Comparison of ENCODE assay signal across 20 mouse cellular contexts in genomic region chr10:60096302-60096701, GRCm38 (mm10). TPM values are rescaled to one million over a fixed set of nuclear protein-coding genes. Genes with fewer than 3 reads are reported as not detected.
DNase-seq lines count a peak whose midpoint lies in the region; ATAC-seq and TF ChIP-seq lines count a peak whose summit lies in the region.
"Had no signal": no experiment of that assay in that cellular context is flagged by ENCODE, and none has a peak within 500 bp of the region (broad histone marks: within the 10 kb centered on the region; RNA-seq: fewer than 3 reads in every experiment).

No protein-coding gene starts in this region.

- H3K27ac ChIP-seq in kidney, embryonic 15.5 days = peak overlapping the region; percentile 79
- no peak overlapping the region for H3K27ac ChIP-seq in kidney, postnatal 0 days
- H3K27ac ChIP-seq in hindbrain, postnatal 0 days = no peak overlapping the region
- H3K27ac ChIP-seq: embryonic facial prominence, embryonic 10.5 days; embryonic facial prominence, embryonic 12.5 days; forebrain, embryonic 13.5 days; forebrain, embryonic 15.5 days had no signal

- H3K4me1 ChIP-seq in kidney, embryonic 15.5 days = peaks cover 50% of the 10 kb centered on the region
- 0 out of 2 replicates have a peak, but pooled peaks cover 3% of the 10 kb centered on the region for H3K4me1 ChIP-seq in kidney, postnatal 0 days (replicated peaks; ENCODE audit: insufficient read depth, low read length)
- no peaks in the 10 kb centered on the region; the same call in 1 of the 2 replicates for H3K4me1 ChIP-seq in hindbrain, postnatal 0 days (ENCODE audit: insufficient read depth, low read length)
- H3K4me1 ChIP-seq: embryonic facial prominence, embryonic 12.5 days; forebrain, embryonic 13.5 days; forebrain, embryonic 15.5 days had no signal

- 32% methylated on average over 1 of the region's 1 CpGs for WGBS in kidney, embryonic 15.5 days
- 25% methylated on average over 1 of the region's 1 CpGs for WGBS in kidney, postnatal 0 days
- 77% methylated on average over 1 of the region's 1 CpGs for WGBS in hindbrain, postnatal 0 days

- H3K27me3 ChIP-seq in kidney, embryonic 15.5 days = no peaks in the 10 kb centered on the region
- no peaks in the 10 kb centered on the region for H3K27me3 ChIP-seq in kidney, postnatal 0 days (ENCODE audit: insufficient read depth, low read length)
- H3K27me3 ChIP-seq in Patski = no peaks in the 10 kb centered on the region
- H3K27me3 ChIP-seq in hindbrain, postnatal 0 days (ENCODE audit: insufficient read depth, low read length) = no peaks in the 10 kb centered on the region
- H3K27me3 ChIP-seq: embryonic facial prominence, embryonic 12.5 days; forebrain, embryonic 13.5 days; forebrain, embryonic 15.5 days had no signal

- peaks cover 4% of the 10 kb centered on the region; the same call in 1 of the 2 replicates for H3K36me3 ChIP-seq in kidney, embryonic 15.5 days
- H3K36me3 ChIP-seq in kidney, postnatal 0 days (ENCODE audit: insufficient read depth, low read length) = no peaks in the 10 kb centered on the region
- H3K36me3 ChIP-seq in hindbrain, postnatal 0 days (ENCODE audit: insufficient read depth, low read length) = no peaks in the 10 kb centered on the region
- H3K36me3 ChIP-seq: embryonic facial prominence, embryonic 12.5 days; forebrain, embryonic 15.5 days had no signal

- H3K4me2 ChIP-seq in kidney, embryonic 15.5 days = no peak overlapping the region
- H3K4me2 ChIP-seq in kidney, postnatal 0 days (ENCODE audit: low read length) = no peak overlapping the region
- H3K4me2 ChIP-seq in hindbrain, postnatal 0 days (ENCODE audit: low read depth, low read length) = no peak overlapping the region
- H3K4me2 ChIP-seq: embryonic facial prominence, embryonic 12.5 days; forebrain, embryonic 13.5 days; forebrain, embryonic 15.5 days had no signal

- TF ChIP-seq CTCF in kidney, postnatal 0 days (IDR thresholded peaks at IDR 0.05; ENCODE audit: low read depth) = no peak
- no peak for TF ChIP-seq CTCF in Patski (IDR thresholded peaks at IDR 0.05)
- no peak for TF ChIP-seq CTCF in hindbrain, postnatal 0 days (IDR thresholded peaks at IDR 0.05; ENCODE audit: low read depth)

- CTCF ChIA-PET in Patski (lab: Charles Lee) = interaction anchor here (0.8 to 2.1 kb wide), 2 partner anchors 10 to 72 kb away, joined by 3 to 7 read pairs; no protein-coding TSS in a partner anchor

- no peak; the same call in 1 of the 2 replicates for ATAC-seq in kidney, embryonic 15.5 days (replicated peaks; ENCODE audit: low FRiP score)
- no peak for ATAC-seq in kidney, postnatal 0 days (replicated peaks; ENCODE audit: low FRiP score, low read depth)
- ATAC-seq in Patski = peak; percentile 31
- ATAC-seq in hindbrain, postnatal 0 days = no peak
- ATAC-seq: forebrain, embryonic 13.5 days; forebrain, embryonic 15.5 days; forebrain, postnatal 0 days had no signal

- no peaks in the 10 kb centered on the region for H3K9me3 ChIP-seq in kidney, embryonic 15.5 days (replicated peaks)
- H3K9me3 ChIP-seq in kidney, postnatal 0 days (replicated peaks; ENCODE audit: low read length) = no peaks in the 10 kb centered on the region
- H3K9me3 ChIP-seq in hindbrain, postnatal 0 days (ENCODE audit: low read length) = no peaks in the 10 kb centered on the region
- H3K9me3 ChIP-seq: embryonic facial prominence, embryonic 10.5 days; embryonic facial prominence, embryonic 12.5 days; forebrain, embryonic 13.5 days; forebrain, embryonic 15.5 days had no signal

- in situ Hi-C loops in Patski (cut with MboI; ENCODE audit: low pct_unique_long_range_greater_than_20kb) = no loop called here

- POLR2A ChIA-PET in Patski (lab: Charles Lee) = interaction anchor here (0.7 to 1.2 kb wide), 4 partner anchors 19 to 456 kb away, joined by 3 to 4 read pairs (median 3); no protein-coding TSS in a partner anchor

- H3K9ac ChIP-seq in kidney, embryonic 15.5 days = no peak overlapping the region
- H3K9ac ChIP-seq in kidney, postnatal 0 days (ENCODE audit: low read depth, low read length) = no peak overlapping the region
- no peak overlapping the region for H3K9ac ChIP-seq in hindbrain, postnatal 0 days (replicated peaks; ENCODE audit: low read length)
- H3K9ac ChIP-seq: embryonic facial prominence, embryonic 12.5 days; forebrain, embryonic 13.5 days; forebrain, embryonic 15.5 days; forebrain, postnatal 0 days had no signal

- H3K4me3 ChIP-seq in kidney, embryonic 15.5 days (replicated peaks) = no peak overlapping the region
- no peak overlapping the region for H3K4me3 ChIP-seq in kidney, postnatal 0 days (replicated peaks; ENCODE audit: low read depth, low read length)
- H3K4me3 ChIP-seq in hindbrain, postnatal 0 days (ENCODE audit: low read length) = no peak overlapping the region
- H3K4me3 ChIP-seq: embryonic facial prominence, embryonic 10.5 days; embryonic facial prominence, embryonic 12.5 days; forebrain, embryonic 13.5 days; forebrain, embryonic 15.5 days had no signal

- DNase-seq in kidney, postnatal 10 days = no peak
- peak; percentile 54 for DNase-seq in kidney, postnatal 0 days (ENCODE audit: low spot score)
- no peak for DNase-seq in kidney, adult 8-10 months
- peak; percentile 51 for DNase-seq in Patski (ENCODE audit: low read depth, low spot score)
- no peak for DNase-seq in hindbrain, postnatal 0 days (ENCODE audit: low spot score)
- DNase-seq in adrenal gland, postnatal 10 days = no peak
- DNase-seq: adrenal gland, adult 2 months; adrenal gland, postnatal 14 days; adrenal gland, postnatal 36 days; cerebellum, adult 11-12 months; cerebellum, adult 2 months; cerebellum, adult 9-10 months; cerebellum, postnatal 25 days; forebrain, postnatal 0 days had no signal

RNA-seq across cellular contexts. Expression of gene Spock2, which starts 9.7 kb away (rescaled TPM):
- polyA plus RNA-seq in kidney, embryonic 15.5 days (2015; fragmentation: Nextera tagmentation; extraction: Ambion mirVana) = 49.4 and 52.8 TPM in 2 replicates
- 22.0 and 24.2 TPM in 2 replicates for polyA plus RNA-seq in kidney, postnatal 0 days (2015; fragmentation: Nextera tagmentation; extraction: Ambion mirVana)
- polyA plus RNA-seq in Patski (2021) = 0.08 TPM
- 283 and 297 TPM in 2 replicates for total RNA-seq in hindbrain, postnatal 0 days (2014; rRNA removed)
- polyA plus RNA-seq in hindbrain, postnatal 0 days (2015; fragmentation: Nextera tagmentation; extraction: Ambion mirVana) = 98.0 and 106 TPM in 2 replicates
- total RNA-seq in adrenal gland, postnatal 10 days (2021) = 10 to 100 TPM; 32.9 to 37.8 TPM
- total RNA-seq: MEL had no signal

Comparison
In these comparisons a context has a peak if more than half of its experiments do, and no peak if none do; other contexts are left out.
1. DNase-seq: peak in kidney, postnatal 0 days (single experiment) and Patski (single experiment); none in kidney, postnatal 10 days (single experiment), kidney, adult 8-10 months (0 of 2), hindbrain, postnatal 0 days (single experiment) and adrenal gland, postnatal 10 days (single experiment).
2. RNA of gene Spock2, which starts 9.7 kb away (polyA plus RNA-seq): 98.0 to 106 TPM in hindbrain, postnatal 0 days, 49.4 to 52.8 TPM in kidney, embryonic 15.5 days and 22.0 to 24.2 TPM in kidney, postnatal 0 days; 0.08 TPM in Patski (single experiment); every median in the first group is over 10 times any median in the second.